Mouse (Mus musculus) gastrocnemius, postnatal 36 days (tissue): ENCODE measurements around the gene Actl7a. TPM values are rescaled to one million over a fixed set of nuclear protein-coding genes. Genes with fewer than 3 reads are reported as not detected.

Source experiments
- DNase-seq, 2 experiments: peaks; one replicate each; pipeline ENCODE4 v3.0.0; 2022
- intact Hi-C: fragments of 180-260 bp; cut with DNase I; formaldehyde crosslinking; loops from one replicate; pipeline ENCODE4 v1.15.1; 2025
- long read RNA-seq, 2 experiments: library from polyadenylated mRNA; stranded (forward); transcript quantifications; one replicate each; pipeline ENCODE4 v2.0.0; 2021
- total RNA-seq, 2 experiments: library from RNA; stranded (reverse); gene quantifications; 2 replicates each; pipeline ENCODE4 v1.2.3; 2021

The Actl7a gene
- not detected for total RNA-seq
- long read RNA-seq, experiment 1: 0 reads
- long read RNA-seq, experiment 2: 0 reads

DNA sequence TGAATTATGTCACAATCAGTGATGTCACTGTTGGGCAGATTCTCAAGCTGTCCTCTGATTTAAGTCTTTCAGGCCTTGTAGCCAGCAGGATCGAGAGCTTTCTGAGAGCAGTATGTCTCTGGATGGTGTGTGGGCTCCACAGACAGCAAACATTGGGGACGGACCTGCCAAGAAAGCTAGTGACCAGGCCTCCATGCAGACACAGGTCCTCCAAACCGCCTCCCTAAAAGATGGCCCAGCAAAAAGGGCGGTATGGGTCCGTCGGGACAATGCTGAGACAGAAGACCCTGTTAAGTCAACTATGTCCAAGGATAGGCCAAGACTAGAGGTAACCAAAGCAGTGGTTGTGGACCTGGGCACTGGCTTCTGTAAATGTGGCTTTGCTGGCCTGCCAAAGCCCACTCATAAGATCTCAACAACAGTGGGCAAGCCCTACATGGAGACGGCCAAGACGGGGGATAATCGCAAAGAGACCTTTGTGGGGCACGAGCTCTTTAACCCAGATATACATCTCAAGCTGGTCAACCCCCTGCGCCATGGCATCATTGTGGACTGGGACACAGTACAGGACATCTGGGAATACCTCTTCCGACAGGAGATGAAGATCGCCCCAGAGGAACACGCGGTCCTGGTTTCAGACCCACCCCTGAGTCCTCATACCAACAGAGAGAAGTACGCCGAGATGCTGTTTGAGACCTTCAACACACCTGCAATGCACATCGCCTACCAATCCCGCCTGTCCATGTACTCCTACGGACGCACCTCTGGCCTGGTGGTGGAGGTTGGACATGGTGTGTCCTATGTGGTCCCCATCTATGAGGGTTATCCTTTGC is at the start of gene Actl7a:
TSS of gene Actl7a (plus strand) at position 51 of the 833 bp plus-strand sequence.
- intact Hi-C loops: no loop called here
- no peak for DNase-seq

DNA sequence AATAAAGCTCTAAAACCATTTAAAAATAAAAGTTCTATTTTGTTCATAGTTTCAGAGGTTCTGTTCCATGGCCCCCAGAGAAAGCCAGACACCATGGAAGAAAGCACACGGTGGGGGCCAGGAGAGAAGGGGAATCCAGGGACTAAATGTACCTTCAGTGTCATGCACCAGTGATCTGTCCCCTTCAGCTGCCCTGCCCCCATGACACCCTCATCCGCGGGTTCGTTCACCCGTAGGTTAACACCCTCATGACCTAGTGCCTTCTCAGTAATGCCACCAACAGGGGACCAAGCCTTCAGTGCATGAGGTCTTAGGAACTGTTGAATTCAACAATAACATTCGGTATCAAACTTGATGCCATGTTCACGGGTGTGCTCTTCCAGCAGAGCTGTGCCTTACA is 46.8 kb upstream of the Actl7a start:
- intact Hi-C loops: no loop called here

DNA sequence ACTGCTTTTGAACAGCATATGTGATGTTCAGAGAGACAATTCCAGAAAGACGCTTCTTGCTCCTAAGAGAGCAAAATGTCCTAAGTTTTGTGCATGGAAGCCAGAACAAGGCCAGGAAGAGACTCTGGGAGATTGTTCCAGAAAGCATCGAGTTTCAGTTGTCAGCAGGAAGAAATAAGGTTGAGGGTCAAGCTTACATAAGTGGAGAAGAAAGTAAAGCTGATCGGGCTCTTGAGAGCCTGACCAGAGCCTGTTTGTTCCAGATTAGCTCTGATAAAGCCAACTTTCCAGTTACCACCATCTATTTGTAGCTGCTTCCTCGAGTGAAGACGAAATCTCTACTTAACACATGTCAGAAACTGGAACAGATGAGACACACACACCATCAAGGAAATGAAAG is 44.5 kb upstream of the Actl7a start:
- intact Hi-C loops: no loop called here
- DNase-seq: no peak

More for the DNA sequence above, 46.8 kb upstream of the Actl7a start:
- DNase-seq: no peak

GRCm38 (mm10) chr4:56702234-56702633 is 41.0 kb upstream of the Actl7a start:
- intact Hi-C loops: no loop called here
- DNase-seq: peak in 1 of 2 experiments; percentile 33

GRCm38 (mm10) chr4:56713155-56713554 is 30.1 kb upstream of the Actl7a start:
- no peak for DNase-seq
- intact Hi-C loops: no loop called here

DNA sequence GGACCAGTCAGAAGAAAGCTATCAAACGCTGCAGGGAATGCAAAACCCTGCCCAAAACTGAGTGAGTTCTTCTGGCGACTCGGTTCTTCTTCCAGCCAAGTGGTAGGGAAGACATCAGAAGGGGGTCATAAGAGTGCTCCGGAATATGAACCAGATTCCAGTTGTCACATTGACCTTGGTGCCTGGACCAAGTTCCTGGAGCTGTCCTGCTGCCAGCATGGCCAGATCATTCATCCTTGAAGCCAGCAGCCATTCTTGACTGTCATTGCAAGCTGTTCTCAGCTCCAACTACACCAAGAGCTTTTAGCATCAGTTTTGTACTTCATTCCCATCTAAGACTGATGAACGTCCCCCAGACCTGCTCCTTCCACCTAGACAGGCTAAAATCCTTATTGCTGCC is 26.4 kb upstream of the Actl7a start:
- DNase-seq: no peak
- intact Hi-C loops: no loop called here

GRCm38 (mm10) chr4:56717932-56718331 is 25.3 kb upstream of the Actl7a start:
- intact Hi-C loops: no loop called here
- no peak for DNase-seq

- intact Hi-C loops: no loop called here
- DNase-seq: no peak
Observed at GRCm38 (mm10) chr4:56718573-56719442, 24.4 kb upstream of the Actl7a start.

GRCm38 (mm10) chr4:56719456-56719855 is 23.8 kb upstream of the Actl7a start:
- DNase-seq: no peak
- intact Hi-C loops: no loop called here

- intact Hi-C loops: no loop called here
- no peak for DNase-seq
Observed at GRCm38 (mm10) chr4:56720403-56720802, 22.8 kb upstream of the Actl7a start.

DNA sequence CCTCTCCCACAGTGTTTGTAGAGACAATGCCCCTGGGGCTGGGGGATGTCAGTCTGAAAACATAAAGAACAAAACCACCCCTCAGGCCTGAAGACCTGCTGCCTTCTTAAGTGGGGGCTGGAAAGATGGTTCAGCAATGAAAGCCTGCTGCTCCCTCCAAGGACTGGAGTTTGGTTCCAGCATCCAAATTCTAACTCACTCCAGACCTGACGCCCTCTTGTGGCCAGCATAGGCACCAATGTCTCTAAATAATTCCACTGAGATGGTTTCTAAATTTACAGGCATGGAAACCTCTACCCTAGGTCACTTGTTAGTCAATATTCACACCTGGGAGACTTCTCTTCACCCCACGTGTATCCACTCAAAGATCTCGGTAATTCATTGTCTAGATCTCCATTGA is 21.7 kb upstream of the Actl7a start:
- intact Hi-C loops: no loop called here
- DNase-seq: no peak

DNA sequence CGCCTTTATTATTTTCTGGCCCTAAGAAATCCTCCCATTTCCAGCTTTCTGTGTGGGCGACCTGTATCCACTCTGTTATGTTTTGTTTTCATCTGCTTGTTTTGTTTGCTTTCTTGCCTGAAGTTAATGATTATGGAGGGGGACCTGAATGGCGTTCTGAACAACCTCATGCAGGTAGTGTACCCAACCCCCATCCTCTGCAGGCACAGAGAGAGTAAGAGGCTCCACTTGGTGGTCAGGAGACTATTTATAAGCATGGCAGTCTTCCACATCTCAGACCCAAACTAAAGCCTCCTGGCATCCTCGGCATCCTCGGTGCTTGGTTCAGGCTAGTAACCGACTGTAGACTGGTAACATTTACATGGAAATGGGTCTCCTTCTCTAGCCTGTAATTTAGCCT is 20.9 kb upstream of the Actl7a start:
- DNase-seq: no peak
- intact Hi-C loops: no loop called here

DNA sequence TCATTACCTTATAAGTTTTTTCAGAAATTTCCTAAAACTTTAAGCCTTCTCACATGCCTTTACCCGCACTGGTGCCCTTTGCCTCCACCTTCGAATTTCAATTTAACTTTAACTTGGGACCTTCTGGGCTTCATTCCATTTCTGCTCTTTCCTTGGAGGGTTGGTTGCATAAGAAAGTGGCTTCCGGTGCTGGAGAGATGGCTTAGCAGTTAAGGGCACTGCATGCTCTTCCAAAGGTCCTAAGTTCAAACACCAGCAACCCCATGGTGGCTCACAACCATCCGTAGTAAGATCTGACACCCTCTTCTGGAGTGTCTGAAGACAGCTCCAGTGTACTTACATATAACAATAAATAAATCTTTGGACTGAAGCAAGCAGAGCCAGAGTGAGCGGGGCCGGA is 20.0 kb upstream of the Actl7a start:
- DNase-seq: no peak
- intact Hi-C loops: no loop called here

GRCm38 (mm10) chr4:56725839-56726238 is 17.4 kb upstream of the Actl7a start:
- intact Hi-C loops: no loop called here
- no peak for DNase-seq

GRCm38 (mm10) chr4:56740020-56740485 is 3.2 kb upstream of the Actl7a start, which contains the start of gene Gm26657:
Gene Gm26657 (plus strand): TSS chr4:56740070.
- intact Hi-C loops: no loop called here

DNA sequence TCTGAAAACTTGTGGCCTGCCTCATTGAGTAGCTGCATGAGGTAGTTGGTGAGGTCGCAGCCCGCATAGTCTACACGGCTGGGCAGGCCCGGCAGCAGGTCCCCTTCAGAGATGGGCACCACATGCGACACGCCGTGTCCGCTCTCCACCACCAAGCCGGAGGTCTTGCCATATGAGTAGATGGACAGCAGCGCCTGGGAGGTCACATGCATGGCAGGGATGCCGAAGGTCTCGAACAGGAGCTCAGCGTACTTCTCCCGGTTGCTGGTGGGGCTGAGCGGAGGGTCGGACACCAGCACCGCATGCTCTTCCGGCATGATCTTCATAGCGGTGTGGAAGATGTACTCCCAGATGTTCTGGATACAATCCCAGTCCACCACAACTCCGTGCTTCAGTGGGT is 2.6 kb upstream of the Actl7a start:
- DNase-seq: no peak
- intact Hi-C loops: no loop called here

More at GRCm38 (mm10) chr4:56740020-56740485, 3.2 kb upstream of the Actl7a start, which contains the start of gene Gm26657:
- DNase-seq: no peak

- no peak for DNase-seq
- intact Hi-C loops: no loop called here
Observed at GRCm38 (mm10) chr4:56741041-56741493, 2.1 kb upstream of the Actl7a start, which contains the start of gene Actl7b. Gene Actl7b (minus strand): TSS chr4:56741443.

GRCm38 (mm10) chr4:56742698-56743097 is 515 bp upstream of the Actl7a start:
- intact Hi-C loops: no loop called here
- no peak for DNase-seq

DNA sequence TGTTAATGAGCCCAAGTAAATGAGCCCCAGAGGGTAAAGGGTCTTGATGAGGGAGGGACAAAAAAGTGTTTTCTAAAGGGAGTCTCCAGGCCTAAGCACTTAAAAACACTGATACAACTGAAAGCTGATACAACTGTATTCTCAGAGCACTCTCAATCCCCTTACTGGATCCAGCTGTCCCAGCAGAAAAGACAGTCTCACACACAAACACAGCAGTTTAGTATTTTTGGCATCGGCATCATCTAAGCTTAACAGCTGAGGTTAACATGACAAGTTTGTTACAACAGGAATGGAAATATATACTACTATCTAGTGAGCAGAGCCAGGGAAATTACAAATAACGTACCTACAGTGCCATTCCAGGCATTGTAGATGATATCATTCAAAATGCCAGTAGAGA is 3.1 kb downstream of the Actl7a start:
- no peak for DNase-seq
- intact Hi-C loops: no loop called here

DNA sequence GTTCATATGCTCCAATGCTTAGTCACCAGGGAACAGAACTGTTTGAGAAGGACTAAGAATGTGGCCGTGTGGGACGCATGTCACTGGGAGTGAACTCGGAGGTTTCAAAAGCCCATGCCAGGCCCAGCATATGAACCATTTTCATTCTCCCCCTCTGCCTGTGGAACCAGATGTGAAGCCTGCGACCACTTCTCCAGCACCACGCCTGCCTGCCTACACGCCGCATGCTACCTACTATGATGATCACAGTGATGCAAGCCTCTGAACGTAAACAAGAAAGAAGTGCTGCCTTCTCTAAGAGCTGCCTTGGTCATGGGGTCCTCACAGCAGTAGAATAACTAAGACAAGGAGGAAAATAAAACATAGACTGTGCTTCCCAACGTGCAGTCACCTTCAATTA is 4.2 kb downstream of the Actl7a start:
- intact Hi-C loops: no loop called here
- no peak for DNase-seq

GRCm38 (mm10) chr4:56756021-56756420 is 12.8 kb downstream of the Actl7a start:
- DNase-seq: no peak
- intact Hi-C loops: no loop called here
